Mouse (Mus musculus) thymus, adult 2 months (tissue): ENCODE data around the gene Rfx6. TPM values are rescaled to one million over a fixed set of nuclear protein-coding genes. Genes with fewer than 3 reads are reported as not detected.

Experiments used
- DNase-seq: peaks from one replicate; pipeline ENCODE4 v3.0.0; 2021
- H3K27ac ChIP-seq: fragments of 200-500 bp; 2 replicates; pipeline ENCODE4 v1.5.1; 2012; ENCODE audit warnings: low read length, control low read depth; ENCODE audit not compliant: control insufficient read depth, insufficient read depth
- H3K27me3 ChIP-seq: fragments of 200-500 bp; 2 replicates; pipeline ENCODE4 v1.6.1; 2012; ENCODE audit warnings: mild to moderate bottlenecking, low read length, moderate library complexity, mixed read lengths; ENCODE audit not compliant: control insufficient read depth, insufficient read depth
- H3K36me3 ChIP-seq: fragments of 200-500 bp; 2 replicates; pipeline ENCODE4 v1.6.1; 2012; ENCODE audit warnings: mild to moderate bottlenecking, low read length, moderate library complexity; ENCODE audit not compliant: control insufficient read depth, insufficient read depth
- H3K4me1 ChIP-seq: fragments of 200-500 bp; replicated peaks from 2 replicates; pipeline ENCODE4 v1.6.1; 2012; ENCODE audit warnings: low read length; ENCODE audit not compliant: control insufficient read depth, insufficient read depth
- H3K4me3 ChIP-seq: fragments of 200-500 bp; 2 replicates; pipeline ENCODE4 v1.5.1; 2012; ENCODE audit warnings: mild to moderate bottlenecking, low read length, control low read depth, moderate library complexity; ENCODE audit not compliant: control insufficient read depth, insufficient read depth
- CTCF ChIP-seq: fragments of 200-500 bp; IDR thresholded peaks from 2 replicates; pipeline ENCODE4 v1.5.1; 2012; ENCODE audit warnings: mild to moderate bottlenecking, control low read depth, low read length, moderate library complexity, borderline replicate concordance; ENCODE audit not compliant: control insufficient read depth, poor library complexity, insufficient read depth; ENCODE audit errors: extremely low read depth
- POLR2A ChIP-seq: fragments of 200-500 bp; IDR thresholded peaks from 2 replicates; pipeline ENCODE4 v1.6.1; 2012; ENCODE audit warnings: mild to moderate bottlenecking, low read length, control low read depth, moderate library complexity; ENCODE audit not compliant: control insufficient read depth, poor library complexity, insufficient read depth; ENCODE audit errors: extremely low read depth
- WGBS: fragments of 180-500 bp; shearing (Covaris S2); methylation state at CpG from one replicate; pipeline ENCODE4 v1.1.7; 2018; 5-methylcytosine and 5-hydroxymethylcytosine counted together
- polyA plus RNA-seq: library from polyadenylated mRNA; depleted of rRNA; stranded (reverse); fragments of >200 nt; gene quantifications from 2 replicates; pipeline ENCODE4 v1.2.3, GENCODE M21; 2012; rRNA removed

Gene Rfx6
- polyA plus RNA-seq, 1 experiment: 0.09 TPM

- no peak overlapping the region for H3K27ac ChIP-seq
- no peak for DNase-seq
- no peaks in the 10 kb centered on the region for H3K36me3 ChIP-seq
- 65% methylated on average over 7 of the region's 7 CpGs for WGBS
- H3K4me3 ChIP-seq: no peak overlapping the region
- H3K4me1 ChIP-seq: no peaks in the 10 kb centered on the region
- H3K27me3 ChIP-seq: no peaks in the 10 kb centered on the region
- no peak for TF ChIP-seq CTCF
- TF ChIP-seq POLR2A: no peak
These were observed 91.7 kb downstream of the Rfx6 start for GRCm38 (mm10) chr10:51769252-51769651.

DNA sequence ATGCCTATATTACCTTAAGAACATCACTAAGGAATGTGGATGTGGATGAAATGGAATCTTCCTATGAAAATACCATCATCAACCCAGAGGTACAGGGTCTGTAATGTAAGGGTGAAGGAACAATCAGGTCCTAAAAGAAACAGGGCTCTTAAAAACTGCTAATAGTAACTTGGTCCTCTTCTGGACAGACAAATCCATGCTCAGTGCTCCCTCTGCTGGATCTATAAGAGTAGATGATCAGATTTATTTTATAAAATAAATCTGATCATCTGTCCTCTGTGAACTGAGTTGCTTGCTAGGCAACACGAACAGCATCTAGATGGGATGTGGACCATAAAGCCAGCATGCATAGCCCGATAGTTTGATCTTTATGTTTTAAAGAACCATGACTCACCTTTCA is 102.1 kb downstream of the Rfx6 start:
- Histone ChIP-seq H3K27me3 (no peaks in the 10 kb centered on the region), H3K4me1 (no peaks in the 10 kb centered on the region), H3K4me3 (no peak overlapping the region), H3K27ac (no peak overlapping the region), H3K36me3 (no peaks in the 10 kb centered on the region)
- no peak for TF ChIP-seq CTCF
- no peak for TF ChIP-seq POLR2A
- 82% methylated on average over 2 of the region's 2 CpGs for WGBS
- no peak for DNase-seq

Other genes starting within 250 kb of the Rfx6 start
- 5.2 and 7.2 TPM in 2 replicates for gene Gm49339, start 197.1 kb upstream of the Rfx6 start, polyA plus RNA-seq
- 1.5 and 2.8 TPM in 2 replicates for gene Lilr4b, start 197.1 kb upstream of the Rfx6 start, polyA plus RNA-seq
- 2.4 and 3.4 TPM in 2 replicates for gene Lilrb4a, start 186.8 kb upstream of the Rfx6 start, polyA plus RNA-seq
- gene Fam162b, start 87.2 kb upstream of the Rfx6 start, polyA plus RNA-seq: not detected in 2 replicates
- gene Gprc6a, start 46.3 kb upstream of the Rfx6 start, polyA plus RNA-seq: 0.08 TPM in 1 of 2 replicates, not detected in the other